Mouse (Mus musculus): ENCODE data around the gene Eef1akmt3. TPM values are rescaled to one million over a fixed set of nuclear protein-coding genes. Genes with fewer than 3 reads are reported as not detected.

The Eef1akmt3 gene
- polyA plus RNA-seq, 1 experiment: 0.18 TPM

Other genes starting within 250 kb of the Eef1akmt3 start
- 9.5 and 10.7 TPM in 2 replicates for gene Atp23, start 140.2 kb downstream of the Eef1akmt3 start, polyA plus RNA-seq (2012; rRNA removed)
- gene Ctdsp2, start 62.8 kb downstream of the Eef1akmt3 start, polyA plus RNA-seq (2012; rRNA removed): 78.3 and 79.7 TPM in 2 replicates
- gene Avil, start 40.8 kb downstream of the Eef1akmt3 start, polyA plus RNA-seq (2012; rRNA removed): 0.14 and 0.25 TPM in 2 replicates
- 31.8 and 35.2 TPM in 2 replicates for gene Tsfm, start 10.7 kb downstream of the Eef1akmt3 start, polyA plus RNA-seq (2012; rRNA removed)
- gene Mettl1, start 99 bp downstream of the Eef1akmt3 start, polyA plus RNA-seq (2012; rRNA removed): 13.9 and 14.0 TPM in 2 replicates
- gene Cyp27b1, start 6.7 kb upstream of the Eef1akmt3 start, polyA plus RNA-seq (2012; rRNA removed): 0.70 and 1.0 TPM in 2 replicates
- gene March9, start 18.7 kb upstream of the Eef1akmt3 start, polyA plus RNA-seq (2012; rRNA removed): 13.2 and 14.4 TPM in 2 replicates
- gene Cdk4, start 22.0 kb upstream of the Eef1akmt3 start, polyA plus RNA-seq (2012; rRNA removed): 154 and 167 TPM in 2 replicates
- gene Tspan31, start 28.8 kb upstream of the Eef1akmt3 start, polyA plus RNA-seq (2012; rRNA removed): 89.9 and 91.7 TPM in 2 replicates
- gene Agap2, start 33.8 kb upstream of the Eef1akmt3 start, polyA plus RNA-seq (2012; rRNA removed): 450 and 465 TPM in 2 replicates
- gene Os9, start 79.6 kb upstream of the Eef1akmt3 start, polyA plus RNA-seq (2012; rRNA removed): 106 and 108 TPM in 2 replicates
- gene B4galnt1, start 123.7 kb upstream of the Eef1akmt3 start, polyA plus RNA-seq (2012; rRNA removed): 112 and 132 TPM in 2 replicates
- 5.5 and 6.6 TPM in 2 replicates for gene Slc26a10, start 139.1 kb upstream of the Eef1akmt3 start, polyA plus RNA-seq (2012; rRNA removed)
- gene Arhgef25, start 148.6 kb upstream of the Eef1akmt3 start, polyA plus RNA-seq (2012; rRNA removed): 184 and 198 TPM in 2 replicates
- gene Dtx3, start 154.2 kb upstream of the Eef1akmt3 start, polyA plus RNA-seq (2012; rRNA removed): 375 and 413 TPM in 2 replicates
- gene Pip4k2c, start 170.1 kb upstream of the Eef1akmt3 start, polyA plus RNA-seq (2012; rRNA removed): 97.3 and 97.4 TPM in 2 replicates
- 795 and 907 TPM in 2 replicates for gene Kif5a, start 221.8 kb upstream of the Eef1akmt3 start, polyA plus RNA-seq (2012; rRNA removed)
- gene Dctn2, start 224.9 kb upstream of the Eef1akmt3 start, polyA plus RNA-seq (2012; rRNA removed): 285 and 313 TPM in 2 replicates
- gene Mbd6, start 247.5 kb upstream of the Eef1akmt3 start, polyA plus RNA-seq (2012; rRNA removed): 50.0 and 51.5 TPM in 2 replicates